Mouse (Mus musculus) liver, adult 2 months (tissue): ENCODE results near the gene Cipc. TPM values are rescaled to one million over a fixed set of nuclear protein-coding genes. Genes with fewer than 3 reads are reported as not detected.
A peak's percentile ranks its signal among the peaks of the same experiment; 100 is the strongest.

Experiments used
- DNase-seq: peaks from one replicate; pipeline ENCODE4 v3.0.0-alpha.2; 2011; ENCODE audit warnings: low read depth, low spot score; ENCODE audit errors: extremely low read depth
- H3K27ac ChIP-seq: fragments of 200-500 bp; replicated peaks from 2 replicates; pipeline ENCODE4 v1.5.1; 2012; ENCODE audit warnings: low read depth, mild to moderate bottlenecking, control low read depth, inconsistent platforms, low read length; ENCODE audit not compliant: insufficient read depth
- H3K27me3 ChIP-seq: fragments of 200-500 bp; 2 replicates; pipeline ENCODE4 v1.6.1; 2012; ENCODE audit warnings: mild to moderate bottlenecking, moderate library complexity, low read length, inconsistent platforms; ENCODE audit not compliant: control insufficient read depth, insufficient read depth
- H3K36me3 ChIP-seq: fragments of 200-500 bp; 2 replicates; pipeline ENCODE4 v1.6.1; 2012; ENCODE audit warnings: low read length, inconsistent platforms; ENCODE audit not compliant: control insufficient read depth, insufficient read depth
- H3K4me1 ChIP-seq: fragments of 200-500 bp; 2 replicates; pipeline ENCODE4 v1.6.1; 2011; ENCODE audit warnings: low read length; ENCODE audit not compliant: control insufficient read depth, insufficient read depth
- H3K4me3 ChIP-seq: fragments of 200-500 bp; 2 replicates; pipeline ENCODE4 v1.5.1; 2011; ENCODE audit warnings: low read depth, mild to moderate bottlenecking, control low read depth, low read length, moderate library complexity; ENCODE audit not compliant: insufficient read depth
- H3K79me2 ChIP-seq: fragments of 200-500 bp; 2 replicates; pipeline ENCODE4 v1.6.1; 2012; ENCODE audit warnings: inconsistent platforms, mild to moderate bottlenecking, low read length, moderate library complexity; ENCODE audit not compliant: control insufficient read depth, insufficient read depth
- H3K9ac ChIP-seq: fragments of 200-500 bp; 2 replicates; pipeline ENCODE4 v1.6.1; 2012; ENCODE audit warnings: low read depth, mild to moderate bottlenecking, control low read depth, inconsistent platforms, low read length
- CTCF ChIP-seq: fragments of 200-500 bp; IDR thresholded peaks from 2 replicates; pipeline ENCODE4 v1.5.1; 2011; ENCODE audit warnings: low read depth, low read length, control low read depth
- POLR2A ChIP-seq: fragments of 200-500 bp; IDR thresholded peaks from 2 replicates; pipeline ENCODE4 v1.6.1; 2011; ENCODE audit warnings: low read length, control low read depth; ENCODE audit not compliant: insufficient read depth; ENCODE audit errors: extremely low read depth
- WGBS: fragments of 180-500 bp; shearing (Covaris S2); methylation state at CpG from one replicate; pipeline ENCODE4 v1.1.7; 2018; 5-methylcytosine and 5-hydroxymethylcytosine counted together
- polyA plus RNA-seq: library from polyadenylated mRNA; depleted of rRNA; stranded (reverse); fragments of >200 nt; gene quantifications from 2 replicates; pipeline ENCODE4 v1.2.3, GENCODE M21; 2012; rRNA removed
- total RNA-seq: library from RNA; depleted of rRNA; stranded (reverse); fragments of >200 nt; gene quantifications from 2 replicates; pipeline ENCODE4 v1.2.3, GENCODE M21; 2014; rRNA removed

Cipc gene
- total RNA-seq = 15.7 and 26.4 TPM in 2 replicates
- 28.4 and 36.0 TPM in 2 replicates for polyA plus RNA-seq

DNA sequence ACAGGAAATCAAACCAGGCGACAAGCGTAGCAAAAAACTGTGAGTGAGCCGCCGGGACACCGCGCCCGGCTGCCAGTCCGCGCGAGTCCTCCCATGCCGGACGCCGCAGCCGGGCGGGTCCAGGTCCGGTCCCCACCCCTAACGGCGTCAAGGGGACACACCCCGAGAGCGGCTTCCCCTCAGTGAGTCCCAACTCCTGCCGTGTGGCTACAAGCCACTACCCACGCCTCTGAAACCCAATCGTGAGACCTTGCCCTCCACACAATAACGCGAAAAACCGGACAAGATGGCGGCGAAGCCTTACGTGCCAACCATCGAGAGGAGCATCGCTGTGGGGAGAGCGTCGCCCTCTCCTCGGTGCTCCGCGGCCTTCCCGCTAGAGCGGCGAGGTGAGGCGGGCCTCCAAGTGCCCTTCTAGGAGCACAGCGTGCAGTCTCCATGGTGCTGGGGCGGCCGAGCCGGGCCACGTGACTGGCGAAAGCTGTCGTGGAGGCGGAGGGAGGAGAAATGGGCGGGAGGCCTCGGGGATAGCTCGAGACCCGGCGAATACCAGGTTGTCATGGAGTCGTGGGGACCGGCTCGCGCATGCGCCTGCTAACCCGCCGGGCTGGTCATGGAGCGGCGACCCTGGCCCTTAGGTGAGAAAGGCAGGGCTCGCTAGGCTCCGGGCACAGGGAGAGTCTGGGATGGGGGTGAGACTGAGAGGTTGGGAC is at the start of gene Cipc:
Gene Cipc, plus strand, starts transcription at position 182 of the 713 bp plus-strand sequence.
- peaks cover 10% of the 10 kb centered on the region for H3K4me1 ChIP-seq
- H3K36me3 ChIP-seq = no peaks in the 10 kb centered on the region
- no peaks in the 10 kb centered on the region for H3K27me3 ChIP-seq
- peak within 1 kb of the TSS; percentile 81 for H3K9ac ChIP-seq
- TF ChIP-seq CTCF (no peak), POLR2A (peak; percentile 82)
- peak; percentile 94 for DNase-seq
- H3K79me2 ChIP-seq = peaks cover 8% of the 10 kb centered on the region; the same call in 1 of the 2 replicates
- peak within 1 kb of the TSS; percentile 68 for H3K4me3 ChIP-seq
- peak within 1 kb of the TSS; percentile 81 for H3K27ac ChIP-seq
- under 1% methylated on average over 64 of the region's 64 CpGs for WGBS

DNA sequence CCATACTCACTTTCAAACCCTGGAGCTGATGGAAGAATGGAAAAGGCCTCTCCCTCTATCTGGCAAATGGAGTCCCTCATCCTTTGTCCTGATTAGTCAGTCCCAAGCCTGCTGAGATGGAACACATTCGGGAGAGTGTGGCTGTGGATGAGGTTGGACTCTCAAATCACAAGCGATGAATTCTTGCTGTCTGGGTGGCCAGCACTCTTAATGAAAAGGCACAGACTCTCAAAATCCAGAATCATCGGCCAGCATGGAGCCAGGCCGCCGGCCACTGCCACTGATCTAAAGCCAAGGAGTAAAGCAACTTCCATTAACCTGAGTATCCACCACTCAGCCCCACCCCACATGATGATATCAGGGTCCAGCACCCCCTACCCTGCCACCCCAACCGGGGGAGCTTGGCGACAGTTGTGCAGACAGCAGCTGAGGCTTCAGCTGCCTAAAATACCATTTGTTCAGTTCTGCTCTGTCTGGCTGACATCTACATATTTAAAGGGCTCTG is 49.0 kb upstream of the Cipc start:
- no peak overlapping the region for H3K4me3 ChIP-seq
- 83% methylated on average over 7 of the region's 7 CpGs for WGBS
- peaks cover 28% of the 10 kb centered on the region for H3K4me1 ChIP-seq
- no peaks in the 10 kb centered on the region for H3K36me3 ChIP-seq
- TF ChIP-seq POLR2A (no peak), CTCF (no peak)
- H3K9ac ChIP-seq = no peak overlapping the region
- no peaks in the 10 kb centered on the region for H3K27me3 ChIP-seq
- peak overlapping the region; percentile 76 for H3K27ac ChIP-seq
- no peak for DNase-seq
- no peaks in the 10 kb centered on the region for H3K79me2 ChIP-seq

DNA sequence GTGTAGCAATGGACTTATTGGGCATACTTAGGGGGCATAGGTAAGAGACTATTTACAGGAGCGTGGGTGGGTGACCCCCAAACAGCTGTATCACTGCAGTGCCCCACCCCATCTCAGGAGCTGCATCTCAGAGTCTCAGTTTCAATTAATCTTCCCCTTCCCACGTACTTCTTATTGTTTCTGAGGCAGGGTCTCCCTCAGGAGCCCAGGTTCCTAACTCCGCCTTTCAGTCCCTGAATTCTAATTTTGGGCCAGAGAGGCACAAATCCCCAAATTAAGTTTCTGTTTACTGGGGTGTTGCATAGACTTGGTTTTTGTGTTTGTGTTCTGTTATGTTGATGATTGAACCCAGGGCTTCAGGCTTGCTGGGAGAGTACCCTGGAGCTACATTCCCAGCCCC is 48.4 kb upstream of the Cipc start:
- no peak overlapping the region for H3K9ac ChIP-seq
- H3K79me2 ChIP-seq = no peaks in the 10 kb centered on the region
- no peak overlapping the region for H3K4me3 ChIP-seq
- H3K27ac ChIP-seq = no peak overlapping the region
- H3K36me3 ChIP-seq = no peaks in the 10 kb centered on the region
- WGBS = 87% methylated on average over 3 of the region's 3 CpGs
- no peaks in the 10 kb centered on the region for H3K27me3 ChIP-seq
- no peak for DNase-seq
- no peak for TF ChIP-seq CTCF
- TF ChIP-seq POLR2A = no peak
- peaks cover 28% of the 10 kb centered on the region for H3K4me1 ChIP-seq

DNA sequence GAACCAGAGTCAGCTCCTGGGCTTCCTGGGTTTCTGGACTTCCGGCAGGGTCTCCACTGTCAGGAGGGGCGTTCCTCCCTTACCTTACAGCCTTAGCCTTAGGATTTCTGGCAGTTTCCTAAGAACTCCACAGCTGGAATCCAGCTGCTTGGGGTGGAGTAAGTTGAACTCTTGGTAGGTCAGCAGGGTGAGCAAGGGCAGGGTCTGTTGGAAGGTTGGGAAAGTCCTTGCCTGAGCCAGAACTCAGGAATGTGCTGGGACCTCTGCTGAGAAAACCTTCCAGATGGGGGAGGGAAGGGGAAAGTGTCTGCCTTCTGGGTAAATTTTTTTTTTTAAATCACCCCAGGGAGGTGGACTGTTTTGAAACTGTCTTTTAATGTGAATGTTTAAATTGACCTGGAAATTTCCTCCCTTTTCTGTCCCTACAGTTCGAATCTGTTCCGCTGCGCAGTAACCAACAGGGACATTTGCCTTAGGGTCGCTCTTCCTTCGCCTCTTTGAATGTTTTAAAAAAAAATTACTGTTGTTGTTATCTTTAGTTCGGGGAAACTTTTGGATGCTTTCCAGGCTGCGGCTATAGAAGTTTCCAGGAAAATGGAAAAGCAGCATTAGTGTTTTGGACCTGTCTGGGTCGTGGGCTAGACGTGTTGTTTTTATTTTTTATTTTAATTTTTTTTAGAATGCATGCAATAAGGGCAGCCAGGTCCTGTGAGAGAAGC is 47.2 kb upstream of the Cipc start:
- no peaks in the 10 kb centered on the region for H3K79me2 ChIP-seq
- no peaks in the 10 kb centered on the region for H3K27me3 ChIP-seq
- H3K4me1 ChIP-seq = peaks cover 34% of the 10 kb centered on the region
- 50% methylated on average over 11 of the region's 11 CpGs for WGBS
- H3K9ac ChIP-seq = no peak overlapping the region
- no peak for TF ChIP-seq CTCF
- no peak for TF ChIP-seq POLR2A
- DNase-seq = peak; percentile 63
- no peak overlapping the region for H3K4me3 ChIP-seq
- no peaks in the 10 kb centered on the region for H3K36me3 ChIP-seq
- H3K27ac ChIP-seq = peak overlapping the region; percentile 60

DNA sequence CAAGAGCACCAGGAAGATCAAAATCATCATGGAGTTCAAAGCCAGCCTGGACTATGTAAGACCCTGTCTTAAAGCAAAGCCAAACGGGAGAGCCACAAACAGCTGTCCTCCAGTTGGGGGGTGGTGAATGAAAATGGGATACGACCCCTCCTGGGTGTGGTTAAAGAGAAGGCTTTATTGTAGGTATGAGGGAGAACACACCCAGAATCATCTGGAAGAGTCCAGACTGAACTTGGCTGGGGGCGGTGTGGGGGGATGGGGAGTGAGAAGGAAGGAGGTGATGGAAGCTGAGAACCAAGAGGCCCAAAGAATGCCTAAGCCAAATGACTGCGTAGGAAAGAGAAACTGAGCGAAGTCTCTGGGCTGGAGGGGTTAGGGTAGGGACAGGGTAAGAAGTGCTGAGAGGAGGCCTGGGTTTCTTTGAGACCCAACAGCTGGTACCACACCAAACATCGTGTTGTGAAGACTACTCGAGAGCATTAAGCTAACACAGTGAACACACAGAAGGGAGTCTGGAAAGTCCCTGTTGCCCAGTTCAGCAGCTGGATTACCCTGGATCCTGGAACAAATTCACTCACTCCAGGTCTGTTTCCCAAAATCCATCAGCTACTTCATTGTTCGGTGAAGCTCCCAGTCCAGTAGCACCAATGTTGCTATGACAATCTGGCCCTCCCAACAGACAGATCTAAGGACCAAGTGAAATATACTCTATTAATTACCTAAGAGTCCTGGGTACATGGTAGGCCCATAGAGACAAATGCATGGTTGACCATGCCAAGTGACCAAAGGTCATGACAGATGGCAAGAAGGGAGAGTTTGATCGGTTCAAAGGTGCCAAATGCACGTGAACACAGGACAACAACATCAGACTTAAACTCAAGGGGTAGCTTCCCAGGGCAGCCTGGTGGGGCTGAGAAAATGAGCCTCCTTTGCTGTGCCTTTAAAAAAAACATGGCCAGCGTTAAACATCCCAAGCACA is 42.7 kb upstream of the Cipc start:
- Histone ChIP-seq H3K36me3 (no peaks in the 10 kb centered on the region), H3K27me3 (no peaks in the 10 kb centered on the region), H3K79me2 (no peaks in the 10 kb centered on the region), H3K4me3 (no peak overlapping the region), H3K9ac (peak overlapping the region; percentile 57; the same call in 1 of the 2 replicates), H3K4me1 (peaks cover 16% of the 10 kb centered on the region), H3K27ac (peak overlapping the region; percentile 99)
- TF ChIP-seq CTCF (no peak), POLR2A (no peak)
- DNase-seq = peak; percentile 99
- 59% methylated on average over 11 of the region's 11 CpGs for WGBS
